Mouse (Mus musculus) megakaryocyte, embryonic 14.5 days (primary cell): ENCODE results near the gene Rnf26.

Experiments
- FLI1 ChIP-seq: IDR thresholded peaks from 2 replicates; pipeline ENCODE4 v1.6.1; 2012; ENCODE audit warnings: low read length, inconsistent platforms, mixed read lengths
- GATA1 ChIP-seq: IDR thresholded peaks from 3 replicates; pipeline ENCODE4 v1.6.1; 2012; ENCODE audit warnings: mixed read lengths, low read length, inconsistent platforms, borderline replicate concordance

DNA sequence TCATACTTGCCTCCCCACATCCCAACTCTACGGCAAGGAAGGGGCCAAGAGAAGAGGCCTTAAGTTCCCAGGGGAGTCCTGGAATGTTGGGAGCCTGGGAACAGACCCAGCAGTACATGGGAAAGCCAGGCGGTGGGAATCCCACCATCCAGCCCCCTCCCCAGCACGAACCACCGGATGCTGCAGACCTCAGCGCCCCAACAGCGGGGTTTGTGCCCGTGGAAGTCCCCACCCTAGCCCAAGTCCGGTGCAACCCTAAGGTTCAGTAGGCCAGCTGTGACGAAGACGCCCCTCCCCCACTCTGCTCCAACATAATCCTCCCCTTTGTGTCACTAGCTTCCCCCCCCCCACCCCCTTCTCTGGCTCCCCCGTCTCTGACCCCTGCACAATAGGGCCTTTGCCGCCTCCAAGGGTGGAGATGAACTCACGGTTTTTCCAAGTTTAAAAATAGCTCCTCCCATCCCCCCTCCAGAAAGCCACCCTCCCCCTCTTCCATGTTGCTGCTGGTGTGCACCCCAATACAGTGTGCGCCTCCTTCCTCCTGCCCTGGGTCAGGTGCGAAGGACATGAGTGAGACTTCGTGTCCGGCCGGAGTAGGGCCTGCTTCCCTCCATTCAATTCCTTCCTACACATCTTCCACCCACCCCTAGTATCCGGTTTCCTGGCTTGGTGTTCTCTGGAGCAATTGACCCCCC lies 17.4 kb upstream of the Rnf26 start:
- TF ChIP-seq FLI1 (no peak), GATA1 (no peak)
